Mouse (Mus musculus) central nervous system, embryonic 18 days (tissue): ENCODE results near the gene Dennd5b. TPM values are rescaled to one million over a fixed set of nuclear protein-coding genes. Genes with fewer than 3 reads are reported as not detected.

ENCODE experiments used
- polyA plus RNA-seq: library from polyadenylated mRNA; depleted of rRNA; stranded (reverse); fragments of >200 nt; gene quantifications from 2 replicates; pipeline ENCODE4 v1.2.3, GENCODE M21; 2012; rRNA removed

Dennd5b gene
- polyA plus RNA-seq, result 11.2 and 11.6 TPM in 2 replicates

DNA sequence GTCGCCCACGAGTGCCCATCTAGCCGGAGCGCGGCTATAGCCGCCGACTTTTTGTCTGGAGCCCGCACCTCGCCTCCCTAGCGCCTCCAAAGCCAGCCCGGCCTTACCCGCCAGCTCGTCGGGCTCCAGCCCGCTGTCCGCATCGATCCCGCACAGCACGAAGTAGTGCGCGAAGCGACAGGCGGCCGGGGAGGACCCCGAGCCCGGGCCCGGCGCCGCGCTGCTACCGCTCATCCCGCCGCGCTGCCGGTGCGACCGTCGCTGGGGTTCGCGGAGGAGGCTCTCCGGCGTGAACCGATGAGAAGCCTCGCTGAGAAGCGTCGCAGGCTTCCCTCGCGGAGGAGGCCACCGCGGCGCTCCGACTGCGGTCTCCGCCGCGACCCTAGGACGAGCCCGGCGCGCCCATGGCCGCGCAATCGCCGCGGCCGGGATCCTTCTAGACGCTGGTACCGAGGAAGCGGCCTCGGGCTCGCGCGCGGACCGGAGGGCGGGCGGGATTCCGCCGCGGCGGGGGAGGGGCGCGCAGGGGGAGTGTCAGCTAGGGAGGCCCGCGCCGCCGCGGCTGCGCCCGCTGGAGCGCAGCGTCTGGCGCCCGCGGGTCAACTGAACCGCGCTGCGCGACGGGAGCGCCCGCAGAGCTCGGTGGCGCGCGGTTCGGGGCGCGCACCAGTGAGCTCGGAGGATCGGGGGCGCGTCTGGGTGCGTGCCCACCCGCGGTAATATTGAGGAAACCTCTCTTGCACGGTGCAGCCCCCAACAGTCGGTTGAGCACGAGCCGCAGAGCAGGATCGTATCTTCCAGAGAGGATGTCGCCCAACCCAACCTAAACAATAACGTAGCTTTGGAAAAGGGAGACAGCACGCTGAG, at the start of gene Dennd5b:
Gene Dennd5b, minus strand, starts transcription at position 605 of the 867 bp plus-strand sequence.

DNA sequence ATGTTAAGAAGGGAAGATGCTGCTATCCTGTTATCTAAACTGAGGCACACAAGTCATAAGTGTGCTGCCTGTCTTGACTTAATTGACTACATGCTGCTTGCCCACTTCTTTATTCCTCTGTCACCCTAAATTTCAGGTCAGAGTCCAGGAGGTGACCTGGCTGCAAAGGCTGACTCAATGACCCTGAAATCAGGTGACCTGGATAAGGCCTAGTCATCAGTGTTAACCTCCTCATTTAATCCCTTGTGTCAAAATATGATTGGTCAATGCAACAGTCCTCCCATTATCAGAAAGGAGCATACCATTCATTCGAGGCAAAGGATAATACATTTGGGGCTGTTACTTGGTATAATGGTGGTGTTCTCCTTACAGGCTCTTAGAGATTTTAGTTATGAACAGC, 38.0 kb upstream of the Dennd5b start, which contains the start of gene Etfbkmt:
Gene Etfbkmt, plus strand, starts transcription at position 379 of the 400 bp plus-strand sequence.

DNA sequence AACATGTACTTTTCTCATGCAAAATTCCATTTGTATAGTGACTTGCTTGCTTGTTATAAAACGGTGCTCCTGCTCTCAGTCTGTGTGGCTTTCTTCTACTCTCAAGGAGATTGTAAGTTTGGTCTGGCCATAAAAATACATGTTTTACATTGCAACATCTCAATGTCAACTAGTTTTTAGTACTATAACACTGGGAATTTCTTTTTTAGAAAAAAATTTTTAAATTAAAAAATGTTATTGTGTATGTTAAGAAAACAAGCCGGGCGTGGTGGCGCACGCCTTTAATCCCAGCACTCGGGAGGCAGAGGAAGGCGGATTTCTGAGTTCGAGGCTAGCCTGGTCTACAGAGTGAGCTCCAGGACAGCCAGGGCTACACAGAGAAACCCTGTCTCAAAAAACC, 28.4 kb upstream of the Dennd5b start, which contains the start of gene Gm10203:
Gene Gm10203, plus strand, starts transcription at position 301 of the 400 bp plus-strand sequence.

DNA sequence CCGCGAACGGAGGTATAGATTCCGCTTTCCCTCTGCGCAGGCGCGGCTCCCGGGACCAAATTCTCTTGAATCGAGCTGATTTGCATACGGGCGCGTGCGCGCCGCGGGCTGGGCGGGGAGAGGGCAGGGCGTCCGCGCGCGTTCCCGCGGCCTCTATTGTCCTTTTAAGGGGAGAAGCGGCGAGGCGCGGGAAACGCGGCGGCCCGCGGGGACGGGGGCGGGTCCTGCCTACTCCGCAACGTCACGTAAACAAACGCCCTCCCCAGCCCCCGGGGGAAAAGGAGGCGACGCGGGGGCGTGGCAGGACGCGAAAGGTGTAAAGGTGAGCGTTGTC, 155.1 kb downstream of the Dennd5b start, which contains the start of gene Sinhcaf:
Gene Sinhcaf, minus strand, starts transcription at position 59 of the 334 bp plus-strand sequence.

Other genes with a start within 250 kb of the Dennd5b start
- gene Caprin2, start 205.4 kb downstream of the Dennd5b start, polyA plus RNA-seq, result 19.8 and 20.8 TPM in 2 replicates
- gene Sinhcaf, start 155.2 kb downstream of the Dennd5b start, polyA plus RNA-seq, result 19.9 and 20.9 TPM in 2 replicates
- gene Gm10203, start 28.5 kb upstream of the Dennd5b start, polyA plus RNA-seq, result not detected in 2 replicates
- 5.0 and 6.9 TPM in 2 replicates for gene Etfbkmt, start 38.2 kb upstream of the Dennd5b start, polyA plus RNA-seq
- gene Amn1, start 87.0 kb upstream of the Dennd5b start, polyA plus RNA-seq, result 68.6 and 80.0 TPM in 2 replicates
- gene Resf1, start 207.7 kb upstream of the Dennd5b start, polyA plus RNA-seq, result 8.3 TPM in 2 replicates